Mouse (Mus musculus) kidney, postnatal 0 days (tissue): Measurements from ENCODE around the gene Ubxn10. TPM values are rescaled to one million over a fixed set of nuclear protein-coding genes. Genes with fewer than 3 reads are reported as not detected.

Source experiments
- ATAC-seq: fragments of 200-750 bp; cut with Nextera tagmentation; replicated peaks from 2 replicates; pipeline ENCODE4 v1.8.0; 2017; ENCODE audit warnings: low read depth, moderate number of reproducible peaks, moderate TSS enrichment, moderate library complexity; ENCODE audit not compliant: low FRiP score
- DNase-seq: peaks from one replicate; pipeline ENCODE4 v3.0.0-alpha.2; 2016; ENCODE audit warnings: low spot score
- H3K27ac ChIP-seq: fragments of 300-500 bp; sonication (generic); 2 replicates; pipeline ENCODE4 v1.5.1; 2014; ENCODE audit warnings: mild to moderate bottlenecking
- H3K27me3 ChIP-seq: fragments of 300-500 bp; sonication (generic); 2 replicates; pipeline ENCODE4 v1.6.1; 2014; ENCODE audit warnings: low read length, mixed read lengths; ENCODE audit not compliant: insufficient read depth
- H3K36me3 ChIP-seq: fragments of 300-500 bp; sonication (generic); 2 replicates; pipeline ENCODE4 v1.6.1; 2014; ENCODE audit warnings: low read length, mixed read lengths; ENCODE audit not compliant: insufficient read depth
- H3K4me1 ChIP-seq: fragments of 300-500 bp; sonication (generic); replicated peaks from 2 replicates; pipeline ENCODE4 v1.6.1; 2014; ENCODE audit warnings: antibody characterized with exemption, low read length, mixed read lengths; ENCODE audit not compliant: insufficient read depth
- H3K4me2 ChIP-seq: fragments of 300-500 bp; sonication (generic); 2 replicates; pipeline ENCODE4 v1.6.1; 2014; ENCODE audit warnings: mild to moderate bottlenecking, low read length, moderate library complexity, mixed read lengths
- H3K4me3 ChIP-seq: fragments of 300-500 bp; sonication (generic); replicated peaks from 2 replicates; pipeline ENCODE4 v1.5.1; 2014; ENCODE audit warnings: low read depth, low read length
- H3K9ac ChIP-seq: fragments of 300-500 bp; sonication (generic); 2 replicates; pipeline ENCODE4 v1.6.1; 2014; ENCODE audit warnings: low read depth, low read length
- H3K9me3 ChIP-seq: fragments of 300-500 bp; sonication (generic); replicated peaks from 2 replicates; pipeline ENCODE4 v1.6.1; 2016; ENCODE audit warnings: low read length, inconsistent platforms, mixed read lengths
- CTCF ChIP-seq: IDR thresholded peaks from 2 replicates; pipeline ENCODE4 v1.5.1; 2016; ENCODE audit warnings: antibody characterized with exemption, low read depth, mild to moderate bottlenecking, moderate library complexity
- WGBS: fragments of 180-500 bp; shearing (Covaris S2); extraction: QIAGEN DNeasy Blood & Tissue Kit; methylation state at CpG from one replicate; pipeline ENCODE4 v1.1.7; 2014; 5-methylcytosine and 5-hydroxymethylcytosine counted together
- polyA plus RNA-seq: library from polyadenylated mRNA; unstranded; fragments of >200 nt; fragmentation: Nextera tagmentation; extraction: Ambion mirVana; gene quantifications from 2 replicates; pipeline ENCODE4 v1.2.1, GENCODE M21; 2015

Ubxn10 gene
- polyA plus RNA-seq, 1 experiment from 2014 or later: 1.7 TPM

DNA sequence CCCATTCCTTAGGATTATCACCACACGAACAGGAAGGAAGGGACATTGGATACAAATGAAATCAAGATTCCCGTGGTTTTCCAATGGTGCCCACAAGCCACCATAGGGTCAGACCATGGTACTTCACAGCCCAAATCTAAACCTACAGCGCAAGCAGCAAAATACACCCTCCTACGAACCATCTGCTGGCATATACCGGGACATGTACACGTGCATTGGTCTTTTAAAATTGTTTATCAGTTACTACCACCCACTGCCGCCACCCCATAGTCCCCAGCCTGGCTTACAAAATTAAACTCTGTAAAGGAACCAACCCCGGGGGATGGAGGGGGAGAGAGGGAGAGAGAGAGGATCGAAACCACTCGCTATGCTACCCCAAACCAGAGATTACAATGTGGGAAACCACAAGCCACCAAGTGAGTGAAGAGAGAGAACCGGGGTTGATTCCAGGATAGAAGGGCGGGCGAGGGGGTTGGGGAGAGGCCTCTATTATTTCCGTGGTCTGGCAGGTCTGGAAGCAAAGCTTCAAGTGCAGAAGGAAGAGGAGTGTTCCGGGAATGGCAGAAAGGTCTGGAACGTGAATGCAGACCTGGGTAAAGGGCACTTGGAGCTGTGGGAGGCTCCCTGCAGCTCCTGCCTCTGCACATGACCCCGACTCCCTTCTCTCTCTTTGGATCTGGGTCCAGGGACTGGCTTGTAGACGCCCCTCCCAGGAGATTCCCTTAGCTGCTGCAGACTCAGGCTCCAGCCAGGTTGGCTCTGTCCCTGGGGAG lies 12.4 kb downstream of the Ubxn10 start, which contains the start of gene Pla2g2c:
TSS of gene Pla2g2c (plus strand) at position 439 of the 773 bp plus-strand sequence.
- TF ChIP-seq CTCF: no peak
- WGBS: 25% methylated on average over 18 of the region's 18 CpGs
- no peaks in the 10 kb centered on the region for H3K36me3 ChIP-seq
- no peak within 1 kb of the TSS for H3K9ac ChIP-seq
- H3K4me3 ChIP-seq: no peak within 1 kb of the TSS; the same call in 1 of the 2 replicates
- H3K9me3 ChIP-seq: no peaks in the 10 kb centered on the region
- no peak for DNase-seq
- H3K27ac ChIP-seq: peak within 1 kb of the TSS; percentile 80
- no peaks in the 10 kb centered on the region for H3K27me3 ChIP-seq
- peak; percentile 49 for ATAC-seq
- H3K4me2 ChIP-seq: peak within 1 kb of the TSS; percentile 46
- H3K4me1 ChIP-seq: peaks cover 37% of the 10 kb centered on the region

GRCm38 (mm10) chr4:138723493-138724281 lies 13.3 kb downstream of the Ubxn10 start:
- Histone ChIP-seq H3K9me3 (no peaks in the 10 kb centered on the region), H3K27me3 (no peaks in the 10 kb centered on the region), H3K9ac (no peak overlapping the region), H3K4me1 (peaks cover 37% of the 10 kb centered on the region), H3K4me3 (no peak overlapping the region), H3K36me3 (no peaks in the 10 kb centered on the region), H3K27ac (peak overlapping the region; percentile 80; the same call in 1 of the 2 replicates), H3K4me2 (no peak overlapping the region)
- DNase-seq: peak; percentile 56
- no peak for ATAC-seq
- no peak for TF ChIP-seq CTCF
- 24% methylated on average over 15 of the region's 15 CpGs for WGBS

GRCm38 (mm10) chr4:138719264-138719596 lies 17.7 kb downstream of the Ubxn10 start:
- H3K4me2 ChIP-seq: no peak overlapping the region
- ATAC-seq (no peak), DNase-seq (no peak)
- H3K4me3 ChIP-seq: no peak overlapping the region
- H3K36me3 ChIP-seq: no peaks in the 10 kb centered on the region
- H3K9ac ChIP-seq: no peak overlapping the region
- H3K4me1 ChIP-seq: peaks cover 19% of the 10 kb centered on the region
- H3K9me3 ChIP-seq: no peaks in the 10 kb centered on the region
- no peak overlapping the region for H3K27ac ChIP-seq
- 57% methylated on average over 5 of the region's 5 CpGs for WGBS
- H3K27me3 ChIP-seq: no peaks in the 10 kb centered on the region
- TF ChIP-seq CTCF: no peak

GRCm38 (mm10) chr4:138718586-138719263 lies 18.2 kb downstream of the Ubxn10 start:
- H3K27me3 ChIP-seq: no peaks in the 10 kb centered on the region
- no peak for DNase-seq
- H3K4me3 ChIP-seq: no peak overlapping the region
- peaks cover 14% of the 10 kb centered on the region for H3K4me1 ChIP-seq
- no peak for TF ChIP-seq CTCF
- H3K9me3 ChIP-seq: no peaks in the 10 kb centered on the region
- H3K36me3 ChIP-seq: no peaks in the 10 kb centered on the region
- no peak overlapping the region for H3K4me2 ChIP-seq
- WGBS: 38% methylated on average over 5 of the region's 5 CpGs
- no peak for ATAC-seq
- no peak overlapping the region for H3K9ac ChIP-seq
- H3K27ac ChIP-seq: no peak overlapping the region

DNA sequence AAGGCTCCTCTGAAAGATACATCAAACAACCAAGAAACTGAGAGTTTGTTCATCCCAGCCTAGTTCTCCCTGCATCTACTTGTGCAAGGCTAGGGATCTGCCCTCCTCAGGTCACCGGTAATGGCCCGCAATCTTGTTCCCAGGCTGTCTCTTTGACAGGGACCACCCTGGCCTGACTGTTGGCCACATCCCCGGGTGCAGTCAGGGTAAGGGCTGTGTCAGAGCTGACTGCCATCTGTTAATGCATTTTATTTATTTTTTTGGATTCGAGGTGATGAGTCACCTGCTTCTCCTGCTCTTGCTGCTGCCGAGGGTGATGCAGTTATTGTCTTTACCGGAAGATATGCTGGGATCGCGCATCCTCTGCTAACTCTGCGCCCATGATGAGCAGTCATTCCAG lies 20.3 kb downstream of the Ubxn10 start:
- TF ChIP-seq CTCF: no peak
- ATAC-seq: no peak

GRCm38 (mm10) chr4:138714186-138714585 lies 22.8 kb downstream of the Ubxn10 start:
- no peak overlapping the region for H3K9ac ChIP-seq
- H3K4me2 ChIP-seq: no peak overlapping the region
- no peak for TF ChIP-seq CTCF
- H3K27me3 ChIP-seq: no peaks in the 10 kb centered on the region
- H3K4me1 ChIP-seq: no peaks in the 10 kb centered on the region
- no peak overlapping the region for H3K4me3 ChIP-seq
- H3K27ac ChIP-seq: no peak overlapping the region
- H3K36me3 ChIP-seq: no peaks in the 10 kb centered on the region
- DNase-seq: no peak
- no peaks in the 10 kb centered on the region for H3K9me3 ChIP-seq
- no peak for ATAC-seq
- 58% methylated on average over 1 of the region's 1 CpGs for WGBS

More for the DNA sequence above, 20.3 kb downstream of the Ubxn10 start:
- no peak overlapping the region for H3K4me2 ChIP-seq
- no peaks in the 10 kb centered on the region for H3K4me1 ChIP-seq
- no peaks in the 10 kb centered on the region for H3K27me3 ChIP-seq
- H3K9me3 ChIP-seq: no peaks in the 10 kb centered on the region
- H3K27ac ChIP-seq: no peak overlapping the region
- no peak overlapping the region for H3K9ac ChIP-seq
- H3K4me3 ChIP-seq: no peak overlapping the region
- no peaks in the 10 kb centered on the region for H3K36me3 ChIP-seq
- no peak for DNase-seq
- 70% methylated on average over 9 of the region's 9 CpGs for WGBS
